Mouse (Mus musculus) cerebellum, adult 11-12 months (tissue): ENCODE results near the gene Adck1.
"Not testable (repeated sequence)": the region's sequence is repeated elsewhere in the genome, so short reads cannot be mapped to it uniquely, and the experiment has no call there.

Experiments used
- DNase-seq: peaks from one replicate; pipeline ENCODE4 v3.0.0; 2022

Gene Adck1

DNA sequence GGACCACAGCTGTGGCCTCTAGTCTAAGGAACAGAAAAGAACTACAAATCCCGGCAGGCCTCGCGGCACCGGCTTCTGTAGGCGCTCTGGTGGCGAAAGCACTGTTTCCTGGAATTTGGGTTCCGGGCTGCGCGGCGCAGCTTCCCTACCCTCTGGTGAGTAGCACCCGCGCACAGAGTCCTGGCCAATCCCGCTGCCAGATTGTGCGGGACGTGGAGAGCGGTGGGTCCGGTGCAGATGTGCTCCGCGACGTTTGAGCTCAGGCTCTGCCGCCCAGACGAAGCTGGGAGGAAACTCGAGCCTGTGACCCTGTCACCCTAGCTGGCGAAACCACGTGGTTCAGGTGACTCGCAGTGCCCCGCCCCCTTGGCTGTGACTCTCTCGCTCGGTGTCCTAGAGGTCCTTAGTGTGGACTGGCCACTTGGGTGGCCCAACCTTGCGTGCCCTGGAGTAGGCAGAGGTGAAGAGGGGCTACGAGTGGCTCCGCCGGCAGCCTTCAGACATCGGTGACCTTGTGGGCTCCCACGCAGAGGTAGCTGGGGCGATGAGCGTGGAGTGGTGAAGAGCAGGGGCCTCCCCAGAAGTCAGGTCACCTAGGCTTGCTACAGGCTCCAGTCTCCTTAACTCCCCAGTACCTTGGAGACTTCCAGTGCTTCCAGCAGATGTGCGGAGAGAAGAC lies at the start of gene Adck1:
Adck1 (plus strand) TSS at position 114 of the 679 bp plus-strand sequence.
- peak; percentile 89 for DNase-seq

DNA sequence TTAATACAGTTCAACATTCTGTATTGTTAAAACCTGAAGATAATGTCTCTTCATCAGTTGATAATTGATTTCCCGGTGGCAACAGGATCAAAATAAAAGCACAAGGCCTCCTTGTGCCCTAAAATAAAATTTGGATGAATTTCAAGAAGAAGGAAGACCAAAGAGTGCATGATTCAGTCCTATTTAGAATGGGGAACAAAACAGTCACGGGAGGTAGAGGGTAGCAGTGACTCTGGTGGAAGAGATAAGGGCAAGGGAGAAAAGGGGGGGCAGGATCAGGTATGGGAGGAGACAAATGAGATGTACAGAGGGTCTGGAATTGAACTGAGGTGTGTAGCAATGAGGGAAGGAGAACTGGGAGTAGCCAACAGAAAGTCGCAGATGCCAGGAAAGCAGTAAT lies 45.8 kb upstream of the Adck1 start:
- no peak for DNase-seq

DNA sequence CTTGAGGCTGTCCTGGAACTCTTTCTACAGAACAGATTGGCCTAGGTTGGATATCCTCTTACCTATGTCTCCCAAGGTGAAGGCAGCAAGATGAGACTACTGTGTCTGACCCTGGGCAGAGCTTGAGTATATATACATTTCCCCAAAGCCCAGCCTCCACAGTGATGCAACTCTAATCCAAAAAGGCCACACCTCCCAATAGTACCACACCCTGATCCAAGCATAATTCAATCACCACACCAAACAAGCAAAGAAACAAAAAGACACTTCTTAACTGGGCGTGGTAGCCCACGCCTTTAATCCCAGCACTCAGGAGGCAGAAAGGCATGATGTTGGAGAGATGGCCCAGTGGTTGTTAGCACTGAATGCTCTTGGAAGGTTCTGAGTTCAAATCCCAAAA lies 36.4 kb upstream of the Adck1 start, which contains the start of gene Gm5039:
Gm5039 (minus strand) TSS at position 101 of the 400 bp plus-strand sequence.
- not testable (repeated sequence) for DNase-seq

DNA sequence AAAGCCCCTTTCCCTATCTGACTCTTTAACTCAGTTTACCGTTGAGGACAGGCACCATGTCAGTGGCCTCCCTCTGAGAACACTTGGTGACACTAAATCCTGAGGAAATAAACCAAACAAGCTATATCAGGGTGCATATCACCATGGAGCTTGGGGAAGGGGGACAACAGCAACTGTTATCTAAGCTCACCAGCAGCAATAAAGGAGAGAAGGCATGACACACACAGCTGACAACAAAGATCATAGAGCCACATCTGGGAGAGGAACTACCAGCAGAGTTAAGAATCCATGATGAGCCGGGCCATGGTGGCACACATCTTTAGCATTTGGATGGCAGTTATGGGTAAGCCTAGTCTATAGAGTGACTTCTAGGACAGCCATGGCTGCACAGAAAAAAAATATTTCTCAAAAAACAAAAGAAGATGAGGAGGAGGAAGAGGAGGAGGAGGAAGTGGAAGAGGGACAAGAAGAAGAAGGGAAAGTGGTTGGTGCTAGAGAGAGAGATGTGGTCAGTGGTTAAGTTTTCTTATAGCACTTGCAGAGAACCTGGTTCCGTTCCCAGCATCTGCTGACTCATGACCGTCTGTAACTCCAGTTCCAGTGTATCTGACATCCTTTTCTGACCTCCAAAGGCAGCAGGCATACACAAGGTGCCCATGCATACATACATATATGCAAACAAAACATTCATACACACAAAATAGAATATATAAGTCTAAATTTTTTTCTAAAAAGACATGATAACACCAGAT lies 23.5 kb upstream of the Adck1 start:
- DNase-seq, result not testable (repeated sequence)

- DNase-seq, result not testable (repeated sequence)
Measured at GRCm38 (mm10) chr12:88341286-88341685, 19.1 kb upstream of the Adck1 start.

DNA sequence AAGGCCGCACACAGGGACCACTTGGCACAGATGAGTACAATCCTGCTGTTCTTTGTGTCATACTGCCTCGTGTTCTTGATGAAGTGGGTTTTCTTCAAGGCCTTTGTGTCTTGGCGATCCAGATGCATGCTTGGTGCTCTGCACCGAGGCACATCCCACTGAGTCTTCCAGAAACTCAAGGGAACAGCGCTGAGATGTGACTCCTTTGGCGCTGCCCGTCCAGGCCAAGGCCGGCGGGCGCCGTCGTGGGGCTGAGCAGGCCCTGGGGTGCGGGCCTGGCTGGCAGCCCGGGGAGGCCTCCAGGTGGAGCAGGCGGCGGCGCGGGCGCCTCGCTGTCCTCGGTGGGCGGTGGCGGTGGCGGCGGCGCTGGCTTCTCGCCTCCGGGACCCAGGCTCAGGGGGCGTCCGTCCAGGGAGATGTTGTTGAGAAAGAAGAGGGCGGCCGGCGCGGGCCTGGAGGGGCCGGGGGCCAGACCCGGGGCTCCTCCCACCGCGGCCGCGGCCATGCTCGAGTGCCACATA lies 6.1 kb upstream of the Adck1 start:
- DNase-seq, result no peak

GRCm38 (mm10) chr12:88361120-88361445 lies 729 bp downstream of the Adck1 start:
- DNase-seq, result no peak

GRCm38 (mm10) chr12:88367673-88368072 lies 7.3 kb downstream of the Adck1 start:
- DNase-seq, result no peak

GRCm38 (mm10) chr12:88368618-88369017 lies 8.3 kb downstream of the Adck1 start:
- DNase-seq, result no peak

GRCm38 (mm10) chr12:88369690-88370089 lies 9.3 kb downstream of the Adck1 start:
- not testable (repeated sequence) for DNase-seq

DNA sequence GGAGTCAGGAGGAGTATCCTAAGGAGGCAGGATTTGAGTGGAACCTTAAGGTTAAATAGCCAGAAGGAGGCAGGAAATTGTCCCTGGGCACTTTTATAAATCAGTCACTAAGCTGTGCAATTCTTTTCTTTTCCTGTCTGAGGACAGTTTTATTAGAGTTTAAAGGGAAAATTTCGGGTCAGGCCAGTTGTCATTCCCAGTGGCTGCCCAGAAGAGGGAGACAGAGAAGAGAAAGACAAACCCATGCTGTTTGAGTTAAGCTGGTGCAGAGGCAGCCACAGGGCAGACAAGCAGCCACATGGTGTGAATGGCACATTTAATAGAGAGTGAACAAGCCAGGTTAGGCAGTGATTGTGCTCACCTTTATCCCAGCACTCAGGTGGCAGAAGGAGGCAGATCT lies 10.0 kb downstream of the Adck1 start:
- DNase-seq, result not testable (repeated sequence)

DNA sequence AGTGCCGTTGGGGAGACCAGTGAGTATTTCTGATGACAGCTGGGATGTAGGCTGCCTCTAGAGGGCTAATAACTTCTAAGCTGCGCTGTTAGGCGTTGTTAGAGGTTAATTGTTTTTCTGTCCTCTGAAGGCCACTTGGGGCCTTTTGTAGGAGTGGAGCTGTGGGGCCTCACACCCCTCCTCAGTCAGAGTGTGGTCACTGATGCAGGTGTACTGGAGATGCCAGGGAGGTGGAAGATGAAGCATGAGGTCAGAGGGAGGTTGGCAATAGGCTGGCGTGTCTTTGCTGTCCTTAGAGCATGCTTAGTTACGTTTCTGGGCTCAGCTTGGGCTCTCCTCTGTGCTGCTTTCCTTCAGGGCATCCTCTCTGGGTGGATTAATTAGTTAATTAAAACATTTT lies 11.7 kb downstream of the Adck1 start:
- no peak for DNase-seq

- DNase-seq, result no peak
Measured at GRCm38 (mm10) chr12:88376820-88377219, 16.5 kb downstream of the Adck1 start.

- no peak for DNase-seq
Measured at GRCm38 (mm10) chr12:88378256-88378655, 17.9 kb downstream of the Adck1 start.

DNA sequence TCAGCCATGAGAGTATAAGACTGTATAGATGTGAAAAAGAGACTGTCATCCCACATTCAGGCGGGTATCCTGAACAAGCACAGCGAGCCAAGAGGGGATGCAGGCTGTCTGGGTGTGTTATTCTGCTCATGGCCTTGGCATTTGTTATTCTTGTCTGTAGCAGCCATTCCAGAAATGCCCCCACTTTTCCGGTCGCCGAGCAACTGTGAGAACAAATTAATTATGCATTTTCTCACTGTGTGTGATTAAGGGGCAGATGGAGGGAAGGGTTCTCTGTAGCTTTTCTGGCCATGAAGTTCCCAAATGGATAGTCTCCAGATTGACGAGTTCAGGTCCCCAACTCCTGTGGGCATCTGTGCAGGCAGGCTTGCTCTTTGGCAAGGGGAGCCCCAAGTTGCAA lies 28.5 kb downstream of the Adck1 start:
- DNase-seq, result no peak

- DNase-seq, result no peak
Measured at GRCm38 (mm10) chr12:88398658-88399057, 38.3 kb downstream of the Adck1 start.

- DNase-seq, result peak; percentile 11
Measured at GRCm38 (mm10) chr12:88403541-88403940, 43.2 kb downstream of the Adck1 start.

DNA sequence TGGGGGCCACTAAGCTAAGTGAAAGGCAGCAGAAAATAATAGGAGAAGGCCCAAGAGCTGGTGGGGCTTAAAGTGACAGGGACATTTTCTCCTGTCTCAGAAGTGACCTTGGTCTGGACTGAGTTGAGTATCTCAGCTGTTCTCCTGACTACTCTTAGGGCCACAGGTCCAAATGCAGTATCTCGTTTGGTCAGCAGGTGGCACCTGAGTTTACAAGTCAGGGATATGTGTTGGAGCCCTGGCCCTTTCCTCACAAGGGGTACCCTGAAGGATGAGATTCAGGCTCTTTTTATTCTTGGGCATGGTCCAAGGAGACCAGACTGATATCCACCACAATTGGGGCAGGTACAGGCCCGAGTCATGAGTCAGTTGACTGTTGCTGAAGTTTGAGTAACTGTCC lies 44.8 kb downstream of the Adck1 start:
- DNase-seq, result peak; percentile 16

DNA sequence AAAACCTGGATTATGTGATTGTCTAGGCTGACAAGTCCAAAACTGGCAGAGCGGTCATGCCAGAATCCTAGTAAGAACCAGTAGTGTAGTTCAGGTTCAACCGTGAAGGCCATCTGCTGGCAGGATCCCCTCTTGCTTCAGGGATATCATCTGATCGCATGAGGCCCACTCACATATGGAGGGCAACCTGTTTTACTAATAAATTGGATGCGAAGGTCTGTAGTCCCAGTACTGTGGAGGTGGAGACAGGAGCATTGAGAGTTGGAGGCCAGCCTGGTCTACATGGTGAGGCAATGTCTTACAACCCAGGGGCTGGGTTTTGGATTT lies 47.6 kb downstream of the Adck1 start:
- DNase-seq, result no peak

DNA sequence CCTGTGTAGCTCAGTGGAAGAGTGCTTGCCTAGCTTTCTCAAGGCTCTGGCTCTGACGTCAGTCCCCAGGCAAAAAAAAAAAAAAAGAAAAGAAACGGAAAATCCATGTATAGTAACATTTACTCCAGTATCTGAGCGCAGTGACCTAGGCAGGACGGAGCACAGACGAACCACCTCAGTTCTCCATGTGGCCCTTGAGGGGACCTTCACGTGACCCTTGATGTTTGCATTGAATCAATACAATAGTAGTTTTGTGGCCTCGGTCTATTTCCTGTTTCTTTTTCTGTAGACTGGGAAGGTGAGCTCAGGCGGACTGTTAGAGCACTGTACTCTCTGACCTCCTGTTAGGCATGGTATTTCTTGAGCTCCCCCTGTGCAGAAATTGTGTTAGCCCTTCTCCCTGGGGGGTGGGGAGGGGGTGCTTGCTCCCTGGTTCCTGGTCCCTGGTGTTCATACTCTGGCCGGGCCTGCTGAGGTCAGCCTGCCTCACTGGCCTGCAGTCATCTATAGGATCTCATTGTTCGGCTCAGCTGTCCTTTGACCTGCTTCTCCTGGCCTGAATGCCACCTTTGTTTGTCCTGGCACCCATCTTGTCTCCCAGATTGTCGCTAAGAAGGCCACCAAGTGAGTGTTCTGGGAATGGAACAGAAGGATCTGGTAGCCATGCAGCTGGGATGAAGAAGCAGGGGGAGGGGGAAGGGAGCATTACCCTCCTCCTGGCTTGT lies 48.1 kb downstream of the Adck1 start:
- DNase-seq, result no peak

GRCm38 (mm10) chr12:88413239-88413638 lies 52.9 kb downstream of the Adck1 start:
- DNase-seq, result no peak

GRCm38 (mm10) chr12:88419912-88420621 lies 59.7 kb downstream of the Adck1 start:
- peak; percentile 27 for DNase-seq

GRCm38 (mm10) chr12:88426926-88427325 lies 66.6 kb downstream of the Adck1 start:
- DNase-seq, result no peak
